Mouse (Mus musculus): ENCODE data around the gene Tmem19. TPM values are rescaled to one million over a fixed set of nuclear protein-coding genes. Genes with fewer than 3 reads are reported as not detected.
"Not testable (repeated sequence)": the region's sequence is repeated elsewhere in the genome, so short reads cannot be mapped to it uniquely, and the experiment has no call there.

Tmem19 gene
- polyA plus RNA-seq, 1 experiment from 2014 or later, result 29.3 TPM

- no peak overlapping the region for H3K9ac ChIP-seq
- H3K36me3 ChIP-seq, result peaks cover 6% of the 10 kb centered on the region
- no peaks in the 10 kb centered on the region for H3K9me3 ChIP-seq
- no peak overlapping the region for H3K4me2 ChIP-seq
- 83% methylated on average over 4 of the region's 4 CpGs for WGBS
- ATAC-seq (ENCODE audit: borderline replicate concordance, extremely low read depth, low FRiP score, low TSS enrichment), result no peak
- no peak overlapping the region for H3K27ac ChIP-seq
- no peaks in the 10 kb centered on the region for H3K4me1 ChIP-seq
- H3K4me3 ChIP-seq, result no peak overlapping the region
- H3K27me3 ChIP-seq, result no peaks in the 10 kb centered on the region
Measured at GRCm38 (mm10) chr10:115342771-115343425, 19.4 kb downstream of the Tmem19 start.

- no peaks in the 10 kb centered on the region for H3K4me1 ChIP-seq
- H3K4me3 ChIP-seq, result no peak overlapping the region
- no peak overlapping the region for H3K9ac ChIP-seq
- no peaks in the 10 kb centered on the region for H3K9me3 ChIP-seq
- no peak overlapping the region for H3K4me2 ChIP-seq
- no peaks in the 10 kb centered on the region for H3K27me3 ChIP-seq
- no peak for ATAC-seq (ENCODE audit: borderline replicate concordance, extremely low read depth, low FRiP score, low TSS enrichment)
- no peak overlapping the region for H3K27ac ChIP-seq
- 85% methylated on average over 7 of the region's 7 CpGs for WGBS
- H3K36me3 ChIP-seq, result peaks cover 6% of the 10 kb centered on the region
Measured at GRCm38 (mm10) chr10:115339820-115340328, 22.4 kb downstream of the Tmem19 start.

- 64% methylated on average over 4 of the region's 4 CpGs for WGBS
- no peak for ATAC-seq (ENCODE audit: borderline replicate concordance, extremely low read depth, low FRiP score, low TSS enrichment)
- Histone ChIP-seq H3K36me3 (peaks cover 2% of the 10 kb centered on the region; the same call in 1 of the 2 replicates), H3K9me3 (no peaks in the 10 kb centered on the region), H3K27me3 (no peaks in the 10 kb centered on the region), H3K4me1 (no peaks in the 10 kb centered on the region), H3K9ac (no peak overlapping the region), H3K4me3 (no peak overlapping the region), H3K4me2 (no peak overlapping the region), H3K27ac (no peak overlapping the region)
Measured at GRCm38 (mm10) chr10:115336901-115337300, 25.4 kb downstream of the Tmem19 start.

GRCm38 (mm10) chr10:115333528-115333927 is 28.8 kb downstream of the Tmem19 start:
- Histone ChIP-seq H3K36me3 (no peaks in the 10 kb centered on the region), H3K4me1 (no peaks in the 10 kb centered on the region), H3K4me2 (no peak overlapping the region), H3K9ac (no peak overlapping the region), H3K4me3 (no peak overlapping the region), H3K9me3 (no peaks in the 10 kb centered on the region), H3K27me3 (no peaks in the 10 kb centered on the region), H3K27ac (no peak overlapping the region)
- ATAC-seq (ENCODE audit: borderline replicate concordance, extremely low read depth, low FRiP score, low TSS enrichment), result no peak
- 65% methylated on average over 9 of the region's 9 CpGs for WGBS

GRCm38 (mm10) chr10:115332997-115333396 is 29.3 kb downstream of the Tmem19 start:
- H3K27ac ChIP-seq, result no peak overlapping the region
- H3K9me3 ChIP-seq, result no peaks in the 10 kb centered on the region
- no peak overlapping the region for H3K4me3 ChIP-seq
- no peaks in the 10 kb centered on the region for H3K4me1 ChIP-seq
- no peaks in the 10 kb centered on the region for H3K27me3 ChIP-seq
- 86% methylated on average over 4 of the region's 4 CpGs for WGBS
- ATAC-seq (ENCODE audit: borderline replicate concordance, extremely low read depth, low FRiP score, low TSS enrichment), result no peak
- H3K9ac ChIP-seq, result no peak overlapping the region
- no peaks in the 10 kb centered on the region for H3K36me3 ChIP-seq
- H3K4me2 ChIP-seq, result no peak overlapping the region

GRCm38 (mm10) chr10:115332420-115332952 is 29.8 kb downstream of the Tmem19 start:
- 78% methylated on average over 8 of the region's 8 CpGs for WGBS
- no peaks in the 10 kb centered on the region for H3K9me3 ChIP-seq
- no peaks in the 10 kb centered on the region for H3K36me3 ChIP-seq
- H3K27me3 ChIP-seq, result no peaks in the 10 kb centered on the region
- ATAC-seq (ENCODE audit: borderline replicate concordance, extremely low read depth, low FRiP score, low TSS enrichment), result no peak
- no peak overlapping the region for H3K9ac ChIP-seq
- H3K4me2 ChIP-seq, result no peak overlapping the region
- no peak overlapping the region for H3K27ac ChIP-seq
- no peak overlapping the region for H3K4me3 ChIP-seq
- no peaks in the 10 kb centered on the region for H3K4me1 ChIP-seq

GRCm38 (mm10) chr10:115329010-115329530 is 33.2 kb downstream of the Tmem19 start:
- H3K9me3 ChIP-seq, result no peaks in the 10 kb centered on the region
- H3K4me1 ChIP-seq, result no peaks in the 10 kb centered on the region
- no peak overlapping the region for H3K27ac ChIP-seq
- ATAC-seq (ENCODE audit: borderline replicate concordance, extremely low read depth, low FRiP score, low TSS enrichment), result no peak
- H3K27me3 ChIP-seq, result no peaks in the 10 kb centered on the region
- no peak overlapping the region for H3K4me2 ChIP-seq
- no peaks in the 10 kb centered on the region for H3K36me3 ChIP-seq
- H3K9ac ChIP-seq, result no peak overlapping the region
- 69% methylated on average over 3 of the region's 3 CpGs for WGBS
- no peak overlapping the region for H3K4me3 ChIP-seq

- H3K27me3 ChIP-seq, result no peaks in the 10 kb centered on the region
- no peaks in the 10 kb centered on the region for H3K9me3 ChIP-seq
- no peak overlapping the region for H3K4me3 ChIP-seq
- WGBS, result 64% methylated on average over 6 of the region's 6 CpGs
- no peak for ATAC-seq (ENCODE audit: borderline replicate concordance, extremely low read depth, low FRiP score, low TSS enrichment)
- H3K36me3 ChIP-seq, result no peaks in the 10 kb centered on the region
- no peak overlapping the region for H3K27ac ChIP-seq
- no peak overlapping the region for H3K4me2 ChIP-seq
- H3K4me1 ChIP-seq, result no peaks in the 10 kb centered on the region
- no peak overlapping the region for H3K9ac ChIP-seq
Measured at GRCm38 (mm10) chr10:115328514-115328913, 33.8 kb downstream of the Tmem19 start.

GRCm38 (mm10) chr10:115323295-115323694 is 39.0 kb downstream of the Tmem19 start:
- H3K4me1 ChIP-seq, result no peaks in the 10 kb centered on the region
- no peak overlapping the region for H3K9ac ChIP-seq
- no peak overlapping the region for H3K4me2 ChIP-seq
- no peaks in the 10 kb centered on the region for H3K9me3 ChIP-seq
- no peak overlapping the region for H3K27ac ChIP-seq
- 7% methylated on average over 6 of the region's 6 CpGs for WGBS
- H3K36me3 ChIP-seq, result no peaks in the 10 kb centered on the region
- H3K27me3 ChIP-seq, result no peaks in the 10 kb centered on the region
- no peak overlapping the region for H3K4me3 ChIP-seq
- ATAC-seq (ENCODE audit: borderline replicate concordance, extremely low read depth, low FRiP score, low TSS enrichment), result no peak

GRCm38 (mm10) chr10:115321317-115322035 is 40.8 kb downstream of the Tmem19 start:
- no peak overlapping the region for H3K4me3 ChIP-seq
- 70% methylated on average over 5 of the region's 5 CpGs for WGBS
- no peaks in the 10 kb centered on the region for H3K27me3 ChIP-seq
- peaks cover under 1% of the 10 kb centered on the region for H3K4me1 ChIP-seq
- H3K36me3 ChIP-seq, result no peaks in the 10 kb centered on the region
- no peaks in the 10 kb centered on the region for H3K9me3 ChIP-seq
- no peak overlapping the region for H3K9ac ChIP-seq
- no peak for ATAC-seq (ENCODE audit: borderline replicate concordance, extremely low read depth, low FRiP score, low TSS enrichment)
- H3K4me2 ChIP-seq, result no peak overlapping the region
- no peak overlapping the region for H3K27ac ChIP-seq

- 47% methylated on average over 3 of the region's 3 CpGs for WGBS
- H3K4me3 ChIP-seq, H3K36me3 ChIP-seq: not testable (repeated sequence)
Measured at GRCm38 (mm10) chr10:115318388-115318787, 43.9 kb downstream of the Tmem19 start.

GRCm38 (mm10) chr10:115316313-115316712 is 46.0 kb downstream of the Tmem19 start:
- Histone ChIP-seq H3K4me2 (peak overlapping the region; percentile 78), H3K27me3 (no peaks in the 10 kb centered on the region), H3K9ac (no peak overlapping the region), H3K4me1 (peaks cover 28% of the 10 kb centered on the region), H3K27ac (peak overlapping the region; percentile 96), H3K9me3 (no peaks in the 10 kb centered on the region), H3K36me3 (no peaks in the 10 kb centered on the region), H3K4me3 (peak overlapping the region; percentile 80)
- no peak for ATAC-seq (ENCODE audit: borderline replicate concordance, extremely low read depth, low FRiP score, low TSS enrichment)
- 50% methylated on average over 11 of the region's 11 CpGs for WGBS

More at GRCm38 (mm10) chr10:115318388-115318787, 43.9 kb downstream of the Tmem19 start:
- H3K4me2 ChIP-seq; H3K27ac ChIP-seq; H3K27me3 ChIP-seq; H3K9me3 ChIP-seq; ATAC-seq (ENCODE audit: borderline replicate concordance, extremely low read depth, low FRiP score, low TSS enrichment); H3K9ac ChIP-seq: not testable (repeated sequence)
- H3K4me1 ChIP-seq, result peaks cover 15% of the 10 kb centered on the region
